Mouse (Mus musculus): ENCODE measurements around the gene 9430038I01Rik. TPM values are rescaled to one million over a fixed set of nuclear protein-coding genes. Genes with fewer than 3 reads are reported as not detected.

The 9430038I01Rik gene
- polyA plus RNA-seq, 1 experiment from 2014 or later: 10.6 TPM

DNA sequence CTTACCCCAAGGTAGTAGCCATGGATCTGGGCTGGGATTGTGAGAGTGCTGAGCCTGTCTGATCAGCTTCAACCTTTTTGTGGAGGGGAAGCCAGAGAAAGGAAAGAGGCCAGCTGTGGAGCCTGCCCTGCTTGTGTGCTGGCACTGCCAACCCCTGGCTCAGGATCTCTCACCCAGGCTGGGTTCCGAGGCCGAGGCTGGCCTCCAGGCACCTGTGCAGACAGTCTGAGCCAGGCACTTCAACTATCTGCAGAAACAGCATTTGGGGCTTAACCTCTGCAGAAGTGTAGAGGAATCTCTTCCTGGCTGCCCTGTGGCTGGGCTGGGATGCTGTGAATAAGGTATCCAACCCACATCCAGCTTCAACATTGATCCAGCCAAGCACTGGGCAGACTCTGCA lies 76.6 kb downstream of the 9430038I01Rik start:
- Histone ChIP-seq H3K4me2 (ENCODE audit: low read length) (no peak overlapping the region), H3K27ac (ENCODE audit: low read depth, low read length) (no peak overlapping the region), H3K9me3 (replicated peaks; ENCODE audit: control insufficient read depth, low read length) (no peaks in the 10 kb centered on the region), H3K9ac (ENCODE audit: low read length) (no peak overlapping the region), H3K27me3 (replicated peaks; ENCODE audit: control insufficient read depth, insufficient read depth, low read length) (0 out of 2 replicates have a peak, but pooled peaks cover 2% of the 10 kb centered on the region), H3K4me3 (ENCODE audit: low read depth, low read length) (no peak overlapping the region), H3K36me3 (ENCODE audit: control insufficient read depth, insufficient read depth, low read length) (no peaks in the 10 kb centered on the region), H3K4me1 (ENCODE audit: control insufficient read depth, insufficient read depth, low read length) (no peaks in the 10 kb centered on the region)
- ATAC-seq (no peak), DNase-seq (ENCODE audit: low spot score) (no peak)
- 86% methylated on average over 2 of the region's 2 CpGs for WGBS

Other genes starting within 250 kb of the 9430038I01Rik start
- 0.89 and 1.2 TPM in 2 replicates for gene Ebf3, start 96.3 kb downstream of the 9430038I01Rik start, polyA plus RNA-seq (2014; fragmentation: Nextera tagmentation; extraction: Ambion mirVana)
- gene Glrx3, start 26.9 kb upstream of the 9430038I01Rik start, polyA plus RNA-seq (2014; fragmentation: Nextera tagmentation; extraction: Ambion mirVana): 312 and 339 TPM in 2 replicates